Mouse (Mus musculus) embryonic fibroblast, embryonic 13.5 days (primary cell): ENCODE data around the gene Hist1h3d.
"Not testable (repeated sequence)": the region's sequence is repeated elsewhere in the genome, so short reads cannot be mapped to it uniquely, and the experiment has no call there.

ENCODE experiments used
- CTCF ChIP-seq: IDR thresholded peaks from 2 replicates; pipeline ENCODE4 v1.5.1; 2011; ENCODE audit warnings: mild to moderate bottlenecking, control low read depth, low read length, moderate library complexity, borderline replicate concordance; ENCODE audit not compliant: insufficient read depth
- POLR2A ChIP-seq: IDR thresholded peaks from 2 replicates; pipeline ENCODE4 v1.6.1; 2011; ENCODE audit warnings: low read depth, mild to moderate bottlenecking, control low read depth, low read length, moderate library complexity

GRCm38 (mm10) chr13:23561531-23561882 lies 14.1 kb upstream of the Hist1h3d start:
- TF ChIP-seq CTCF, POLR2A: not testable (repeated sequence)
